Mouse (Mus musculus): ENCODE measurements around the gene Wfdc15b. TPM values are rescaled to one million over a fixed set of nuclear protein-coding genes. Genes with fewer than 3 reads are reported as not detected.
"Not testable (repeated sequence)": the region's sequence is repeated elsewhere in the genome, so short reads cannot be mapped to it uniquely, and the experiment has no call there.

Gene Wfdc15b
- polyA plus RNA-seq, 1 experiment from 2014 or later = 0.39 TPM

- not testable (repeated sequence) for DNase-seq (ENCODE audit: low spot score); H3K27me3 ChIP-seq (replicated peaks; ENCODE audit: control insufficient read depth, insufficient read depth, low read length); ATAC-seq (ENCODE audit: low read depth); H3K27ac ChIP-seq (replicated peaks; ENCODE audit: low read depth, low read length); H3K4me1 ChIP-seq (ENCODE audit: control insufficient read depth, insufficient read depth, low read length); H3K4me2 ChIP-seq (ENCODE audit: low read depth, low read length); H3K9me3 ChIP-seq (ENCODE audit: control insufficient read depth, low read length); H3K36me3 ChIP-seq (ENCODE audit: control insufficient read depth, insufficient read depth, low read length); H3K9ac ChIP-seq (ENCODE audit: low read depth, low read length); H3K4me3 ChIP-seq (ENCODE audit: low read depth, low read length)
- WGBS = 92% methylated on average over 10 of the region's 10 CpGs
These were observed 15.4 kb downstream of the Wfdc15b start for GRCm38 (mm10) chr2:164206011-164206410.

GRCm38 (mm10) chr2:164199626-164200327, 21.7 kb downstream of the Wfdc15b start, which contains the start of gene Wfdc15a:
Gene Wfdc15a (minus strand): TSS chr2:164200130.
- no peaks in the 10 kb centered on the region for H3K9me3 ChIP-seq (ENCODE audit: control insufficient read depth, low read length)
- no peak within 1 kb of the TSS for H3K27ac ChIP-seq (replicated peaks; ENCODE audit: low read depth, low read length)
- no peaks in the 10 kb centered on the region for H3K27me3 ChIP-seq (replicated peaks; ENCODE audit: control insufficient read depth, insufficient read depth, low read length)
- ATAC-seq (ENCODE audit: low read depth) = no peak
- DNase-seq (ENCODE audit: low spot score) = no peak
- no peaks in the 10 kb centered on the region for H3K4me1 ChIP-seq (ENCODE audit: control insufficient read depth, insufficient read depth, low read length)
- H3K36me3 ChIP-seq (ENCODE audit: control insufficient read depth, insufficient read depth, low read length) = no peaks in the 10 kb centered on the region
- no peak within 1 kb of the TSS for H3K9ac ChIP-seq (ENCODE audit: low read depth, low read length)
- no peak within 1 kb of the TSS for H3K4me3 ChIP-seq (ENCODE audit: low read depth, low read length)
- no peak within 1 kb of the TSS for H3K4me2 ChIP-seq (ENCODE audit: low read depth, low read length)
- WGBS = 72% methylated on average over 20 of the region's 20 CpGs

DNA sequence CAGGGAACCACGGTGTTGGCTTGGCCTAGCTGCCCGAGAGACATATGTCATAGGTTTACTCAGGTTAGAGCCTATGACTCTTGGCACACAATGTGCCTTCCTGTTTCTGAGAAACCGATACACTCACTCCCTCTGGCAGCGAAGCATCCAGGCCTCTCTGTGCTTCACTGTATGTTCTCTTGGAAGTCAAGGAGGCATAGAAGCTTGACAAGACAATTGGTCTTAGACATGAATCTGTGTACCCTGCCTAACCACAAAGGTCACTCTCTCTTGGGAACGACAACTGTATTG, 24.8 kb downstream of the Wfdc15b start:
- Histone ChIP-seq H3K9ac (ENCODE audit: low read depth, low read length) (no peak overlapping the region), H3K4me1 (ENCODE audit: control insufficient read depth, insufficient read depth, low read length) (no peaks in the 10 kb centered on the region), H3K9me3 (ENCODE audit: control insufficient read depth, low read length) (no peaks in the 10 kb centered on the region), H3K4me2 (ENCODE audit: low read depth, low read length) (no peak overlapping the region), H3K4me3 (ENCODE audit: low read depth, low read length) (no peak overlapping the region), H3K27me3 (replicated peaks; ENCODE audit: control insufficient read depth, insufficient read depth, low read length) (no peaks in the 10 kb centered on the region), H3K27ac (replicated peaks; ENCODE audit: low read depth, low read length) (no peak overlapping the region), H3K36me3 (ENCODE audit: control insufficient read depth, insufficient read depth, low read length) (no peaks in the 10 kb centered on the region)
- WGBS = 78% methylated on average over 5 of the region's 5 CpGs
- ATAC-seq (ENCODE audit: low read depth) = no peak
- no peak for DNase-seq (ENCODE audit: low spot score)

- H3K27ac ChIP-seq (replicated peaks; ENCODE audit: low read depth, low read length) = no peak overlapping the region
- no peak overlapping the region for H3K4me3 ChIP-seq (ENCODE audit: low read depth, low read length)
- no peak overlapping the region for H3K4me2 ChIP-seq (ENCODE audit: low read depth, low read length)
- DNase-seq (ENCODE audit: low spot score) (no peak), ATAC-seq (ENCODE audit: low read depth) (no peak)
- no peaks in the 10 kb centered on the region for H3K9me3 ChIP-seq (ENCODE audit: control insufficient read depth, low read length)
- WGBS = 84% methylated on average over 5 of the region's 5 CpGs
- H3K36me3 ChIP-seq (ENCODE audit: control insufficient read depth, insufficient read depth, low read length) = no peaks in the 10 kb centered on the region
- H3K4me1 ChIP-seq (ENCODE audit: control insufficient read depth, insufficient read depth, low read length) = no peaks in the 10 kb centered on the region
- H3K9ac ChIP-seq (ENCODE audit: low read depth, low read length) = no peak overlapping the region
- no peaks in the 10 kb centered on the region for H3K27me3 ChIP-seq (replicated peaks; ENCODE audit: control insufficient read depth, insufficient read depth, low read length)
These were observed 25.3 kb downstream of the Wfdc15b start for GRCm38 (mm10) chr2:164195971-164196699.

- Histone ChIP-seq H3K27ac (replicated peaks; ENCODE audit: low read depth, low read length) (no peak overlapping the region), H3K4me3 (ENCODE audit: low read depth, low read length) (no peak overlapping the region), H3K9ac (ENCODE audit: low read depth, low read length) (no peak overlapping the region), H3K27me3 (replicated peaks; ENCODE audit: control insufficient read depth, insufficient read depth, low read length) (no peaks in the 10 kb centered on the region), H3K36me3 (ENCODE audit: control insufficient read depth, insufficient read depth, low read length) (no peaks in the 10 kb centered on the region), H3K4me2 (ENCODE audit: low read depth, low read length) (no peak overlapping the region), H3K4me1 (ENCODE audit: control insufficient read depth, insufficient read depth, low read length) (no peaks in the 10 kb centered on the region), H3K9me3 (ENCODE audit: control insufficient read depth, low read length) (no peaks in the 10 kb centered on the region)
- ATAC-seq (ENCODE audit: low read depth) (no peak), DNase-seq (ENCODE audit: low spot score) (no peak)
- 77% methylated on average over 5 of the region's 5 CpGs for WGBS
These were observed 26.4 kb downstream of the Wfdc15b start for GRCm38 (mm10) chr2:164194959-164195630.

GRCm38 (mm10) chr2:164192279-164192678, 29.2 kb downstream of the Wfdc15b start:
- Histone ChIP-seq H3K4me2 (ENCODE audit: low read depth, low read length) (no peak overlapping the region), H3K4me3 (ENCODE audit: low read depth, low read length) (no peak overlapping the region), H3K4me1 (ENCODE audit: control insufficient read depth, insufficient read depth, low read length) (no peaks in the 10 kb centered on the region), H3K9ac (ENCODE audit: low read depth, low read length) (no peak overlapping the region), H3K36me3 (ENCODE audit: control insufficient read depth, insufficient read depth, low read length) (no peaks in the 10 kb centered on the region), H3K27ac (replicated peaks; ENCODE audit: low read depth, low read length) (no peak overlapping the region), H3K27me3 (replicated peaks; ENCODE audit: control insufficient read depth, insufficient read depth, low read length) (no peaks in the 10 kb centered on the region), H3K9me3 (ENCODE audit: control insufficient read depth, low read length) (no peaks in the 10 kb centered on the region; the same call in 1 of the 2 replicates)
- no peak for DNase-seq (ENCODE audit: low spot score)
- ATAC-seq (ENCODE audit: low read depth) = no peak

DNA sequence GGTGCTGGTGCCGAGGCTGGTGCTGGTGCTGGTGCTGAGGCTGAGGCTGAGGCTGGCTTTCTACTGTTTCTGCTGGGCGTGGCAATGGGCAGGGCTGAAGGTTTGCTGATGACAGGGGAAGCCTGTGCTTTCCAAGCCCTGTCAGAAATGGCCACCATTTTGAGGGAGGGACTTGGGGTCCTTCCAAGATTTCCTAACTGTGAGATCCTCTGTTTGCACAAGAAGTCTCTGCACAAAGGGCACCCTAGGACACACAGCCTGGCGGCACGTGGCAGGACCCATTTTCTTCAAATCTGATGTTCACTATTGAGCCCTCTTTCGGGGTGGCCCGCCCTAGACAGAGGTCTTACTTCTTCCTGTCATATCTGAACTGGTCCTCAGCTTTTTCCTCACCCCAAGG, 30.9 kb downstream of the Wfdc15b start, which contains the start of gene Wfdc12:
Gene Wfdc12, minus strand, starts transcription at position 33 of the 400 bp plus-strand sequence.
- WGBS = 87% methylated on average over 6 of the region's 6 CpGs
- H3K4me3 ChIP-seq (ENCODE audit: low read depth, low read length) = no peak within 1 kb of the TSS
- no peaks in the 10 kb centered on the region for H3K27me3 ChIP-seq (replicated peaks; ENCODE audit: control insufficient read depth, insufficient read depth, low read length)
- DNase-seq (ENCODE audit: low spot score) (no peak), ATAC-seq (ENCODE audit: low read depth) (no peak)
- no peak within 1 kb of the TSS for H3K9ac ChIP-seq (ENCODE audit: low read depth, low read length)
- H3K4me2 ChIP-seq (ENCODE audit: low read depth, low read length) = no peak within 1 kb of the TSS
- no peak within 1 kb of the TSS for H3K27ac ChIP-seq (replicated peaks; ENCODE audit: low read depth, low read length)
- no peaks in the 10 kb centered on the region for H3K36me3 ChIP-seq (ENCODE audit: control insufficient read depth, insufficient read depth, low read length)
- no peaks in the 10 kb centered on the region for H3K4me1 ChIP-seq (ENCODE audit: control insufficient read depth, insufficient read depth, low read length)
- H3K9me3 ChIP-seq (ENCODE audit: control insufficient read depth, low read length) = no peaks in the 10 kb centered on the region; the same call in 1 of the 2 replicates

DNA sequence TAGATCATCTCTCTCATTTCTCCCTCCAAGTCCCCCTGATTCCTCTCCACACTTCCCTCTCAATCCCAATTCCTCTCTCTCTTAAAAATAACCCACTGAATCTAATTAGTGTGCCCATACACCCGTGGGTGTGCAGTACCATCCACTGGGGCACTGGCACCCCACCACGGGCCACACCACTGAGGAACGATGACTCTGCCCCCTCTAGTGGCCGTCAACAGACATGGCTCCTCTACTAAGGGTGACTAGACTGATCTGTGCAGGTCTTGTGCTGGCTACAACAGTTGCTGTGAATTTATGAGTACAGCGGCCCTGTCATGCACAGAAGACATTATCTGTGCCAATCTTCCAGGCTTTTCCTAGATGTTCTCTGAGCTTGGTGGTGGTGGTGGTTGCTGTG, 32.7 kb downstream of the Wfdc15b start:
- DNase-seq (ENCODE audit: low spot score) (no peak), ATAC-seq (ENCODE audit: low read depth) (no peak)
- Histone ChIP-seq H3K9me3 (ENCODE audit: control insufficient read depth, low read length) (no peaks in the 10 kb centered on the region; the same call in 1 of the 2 replicates), H3K36me3 (ENCODE audit: control insufficient read depth, insufficient read depth, low read length) (no peaks in the 10 kb centered on the region), H3K27me3 (replicated peaks; ENCODE audit: control insufficient read depth, insufficient read depth, low read length) (no peaks in the 10 kb centered on the region), H3K4me2 (ENCODE audit: low read depth, low read length) (no peak overlapping the region), H3K9ac (ENCODE audit: low read depth, low read length) (no peak overlapping the region), H3K4me3 (ENCODE audit: low read depth, low read length) (no peak overlapping the region), H3K4me1 (ENCODE audit: control insufficient read depth, insufficient read depth, low read length) (no peaks in the 10 kb centered on the region), H3K27ac (replicated peaks; ENCODE audit: low read depth, low read length) (no peak overlapping the region)
- 34% methylated on average over 5 of the region's 5 CpGs for WGBS
